Mouse (Mus musculus) lung, adult 10 weeks (tissue): ENCODE results near the gene Dusp12. TPM values are rescaled to one million over a fixed set of nuclear protein-coding genes. Genes with fewer than 3 reads are reported as not detected.

ENCODE experiments used
- polyA plus RNA-seq: library from polyadenylated mRNA; stranded (reverse); fragments of 350-450 nt; fragmentation: Illumina TruSeq; extraction: RNeasy Lipid Tissue Mini Kit (QIAGEN cat#74804); gene quantifications from one replicate; pipeline ENCODE4 v1.2.3, GENCODE M21; 2014; ENCODE audit warnings: low read depth, low replicate concordance; ENCODE audit not compliant: insufficient read depth

Dusp12 gene
- 14.9 TPM for polyA plus RNA-seq

DNA sequence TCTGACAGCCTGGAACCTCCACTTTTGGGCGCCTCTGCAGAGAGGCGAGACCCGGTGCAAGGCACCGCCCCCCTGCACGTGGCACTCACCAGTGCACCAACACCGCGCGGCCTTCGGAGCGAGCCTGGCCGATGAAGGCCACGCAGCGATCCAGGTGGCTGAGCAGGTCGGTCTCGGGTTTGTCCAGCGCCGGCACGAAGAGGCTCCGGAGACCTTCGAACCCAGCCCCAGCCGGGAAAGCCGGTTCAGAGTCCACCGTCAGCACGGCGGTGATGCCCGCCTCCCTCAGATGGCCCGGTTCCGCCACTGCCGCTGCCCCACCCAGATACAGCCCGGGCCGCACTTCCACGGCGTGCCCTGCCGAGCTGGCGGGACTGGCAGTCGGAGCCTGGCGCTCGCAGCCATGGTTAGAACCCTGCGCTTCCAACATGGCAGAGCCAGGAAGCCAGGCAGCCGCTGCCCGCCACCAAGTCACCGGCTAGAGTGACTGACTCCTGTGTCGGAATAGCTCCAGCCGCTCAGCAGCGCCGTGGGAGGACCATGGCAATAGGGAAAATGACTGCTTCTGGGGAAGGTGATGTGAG lies at the start of gene Dusp12, which contains the start of gene Gm26620:
Dusp12 (minus strand) TSS at position 563 of the 584 bp plus-strand sequence.
Gm26620 (plus strand) TSS at position 88 of the 584 bp plus-strand sequence.

DNA sequence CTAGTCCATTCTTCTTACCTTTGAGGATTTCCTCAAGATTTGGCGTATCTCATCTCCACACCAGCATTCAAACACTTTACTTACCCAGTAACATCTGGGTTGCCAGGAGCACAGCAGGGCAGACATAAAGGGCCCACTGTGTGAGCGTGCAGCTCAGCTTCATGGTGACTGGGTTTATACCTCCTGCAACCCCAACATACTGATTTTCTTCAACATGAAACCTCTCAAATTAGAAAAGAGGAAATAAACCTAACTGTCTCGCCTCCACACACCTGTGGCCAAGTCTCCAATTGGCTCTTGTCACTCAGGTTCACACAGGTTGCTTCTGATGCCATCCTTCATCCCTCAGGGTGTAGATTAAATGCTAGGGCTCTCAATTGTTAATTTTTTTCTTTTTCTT lies 42.0 kb upstream of the Dusp12 start, which contains the start of gene Fcrla:
Fcrla (minus strand) TSS at position 206 of the 400 bp plus-strand sequence.

DNA sequence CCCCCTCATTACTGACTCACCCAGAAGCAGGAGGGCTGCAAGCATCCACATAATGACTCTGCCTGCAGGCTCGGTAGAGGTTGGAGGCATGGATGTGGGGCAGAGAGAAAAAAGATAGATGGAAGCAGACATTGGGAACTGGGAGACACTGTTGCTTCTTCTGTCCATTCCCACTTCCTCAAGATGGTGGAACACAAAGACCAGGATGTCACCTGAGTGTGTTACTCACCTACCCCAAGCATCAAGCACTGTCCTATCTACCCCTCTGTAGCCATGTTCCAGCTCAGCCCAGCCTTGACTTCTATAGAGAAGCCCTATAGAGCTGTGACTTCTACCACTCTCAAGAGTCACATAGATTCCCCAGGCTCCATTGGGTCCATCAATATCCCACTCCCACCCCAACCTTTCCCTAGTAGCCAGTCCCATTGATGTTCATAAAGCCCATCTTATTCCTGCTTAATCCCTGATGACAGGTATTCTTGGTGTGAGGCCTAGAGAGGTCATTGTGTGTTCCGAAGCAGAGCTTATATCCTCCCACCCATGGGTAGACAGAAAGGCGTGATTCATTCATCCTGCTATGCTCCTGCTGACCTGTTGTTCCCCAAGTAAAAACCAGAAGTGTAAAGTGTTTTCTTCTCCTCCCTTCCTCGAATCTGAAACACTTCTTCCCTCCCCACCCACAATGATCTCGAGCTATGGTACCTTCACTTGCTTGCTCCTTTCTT lies 27.7 kb upstream of the Dusp12 start, which contains the start of gene Fcrlb:
Fcrlb (minus strand) TSS at position 51 of the 725 bp plus-strand sequence.

DNA sequence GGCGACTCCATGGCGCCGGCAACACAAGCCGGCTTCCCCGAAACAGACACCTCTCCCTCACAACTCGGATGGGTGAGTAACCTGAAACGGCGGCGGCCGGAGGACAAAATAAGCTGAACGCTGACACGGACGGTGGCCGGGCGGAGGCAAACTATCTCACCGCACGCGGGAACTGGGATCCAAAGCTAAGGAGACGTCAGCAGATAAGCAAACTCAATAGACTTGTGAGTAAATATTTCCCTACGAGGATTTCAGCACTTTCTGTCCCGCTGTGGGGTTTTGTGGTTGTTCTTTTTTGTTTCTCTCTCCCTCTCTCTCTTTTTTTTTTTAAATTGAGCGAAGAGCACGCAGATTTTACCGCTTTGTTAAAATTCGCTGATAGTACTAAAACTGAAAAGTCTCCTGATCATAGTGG lies 17.6 kb downstream of the Dusp12 start, which contains the start of gene Atf6:
Atf6 (minus strand) TSS at position 81 of the 415 bp plus-strand sequence.

Other genes starting within 250 kb of the Dusp12 start
- 7.8 TPM for gene Olfml2b, start 241.0 kb downstream of the Dusp12 start, polyA plus RNA-seq
- gene Atf6, start 17.8 kb downstream of the Dusp12 start, polyA plus RNA-seq = 10.6 TPM
- gene Gm26620, start 475 bp downstream of the Dusp12 start, polyA plus RNA-seq = not detected
- gene Fcrlb, start 27.4 kb upstream of the Dusp12 start, polyA plus RNA-seq = not detected
- 17.8 TPM for gene Fcrla, start 42.0 kb upstream of the Dusp12 start, polyA plus RNA-seq
- gene Fcgr2b, start 91.0 kb upstream of the Dusp12 start, polyA plus RNA-seq = 25.8 TPM
- 11.0 TPM for gene Fcgr4, start 133.4 kb upstream of the Dusp12 start, polyA plus RNA-seq
- gene Fcgr3, start 179.4 kb upstream of the Dusp12 start, polyA plus RNA-seq = 45.4 TPM
- gene Cfap126, start 228.4 kb upstream of the Dusp12 start, polyA plus RNA-seq = 47.9 TPM